31 mouse cellular contexts compared by ENCODE assay signal in genomic region chr1:181569447-181569846, GRCm38 (mm10). TPM values are rescaled to one million over a fixed set of nuclear protein-coding genes. Genes with fewer than 3 reads are reported as not detected.
A peak's percentile ranks its signal among the peaks of the same experiment; 100 is the strongest.
DNase-seq lines count a peak whose midpoint lies in the region; ATAC-seq lines count a peak whose summit lies in the region.
"Had no signal": no experiment of that assay in that cellular context is flagged by ENCODE, and none has a peak within 500 bp of the region (broad histone marks: within the 10 kb centered on the region; RNA-seq: fewer than 3 reads in every experiment).

No protein-coding gene starts in this region.

- 34% methylated on average over 9 of the region's 9 CpGs for WGBS in limb, embryonic 11.5 days
- 48% methylated on average over 9 of the region's 9 CpGs for WGBS in limb, embryonic 10.5 days
- 64% methylated on average over 9 of the region's 9 CpGs for WGBS in embryonic facial prominence, embryonic 10.5 days
- WGBS in hindbrain, embryonic 10.5 days, result 79% methylated on average over 9 of the region's 9 CpGs

- no peaks in the 10 kb centered on the region for H3K27me3 ChIP-seq in limb, embryonic 11.5 days (ENCODE audit: control insufficient read depth, insufficient read depth, low read length)
- no peaks in the 10 kb centered on the region for H3K27me3 ChIP-seq in limb, embryonic 10.5 days (ENCODE audit: low read depth, poor library complexity, severe bottlenecking)
- no peaks in the 10 kb centered on the region for H3K27me3 ChIP-seq in embryonic facial prominence, embryonic 10.5 days (replicated peaks; ENCODE audit: low read depth, poor library complexity, severe bottlenecking)
- 0 out of 2 replicates have a peak, but pooled peaks cover under 1% of the 10 kb centered on the region for H3K27me3 ChIP-seq in hindbrain, embryonic 10.5 days (ENCODE audit: insufficient read depth, poor library complexity, severe bottlenecking)
- H3K27me3 ChIP-seq: intestine, embryonic 15.5 days; midbrain, embryonic 12.5 days; neural tube, embryonic 12.5 days had no signal

- H3K27ac ChIP-seq in limb, embryonic 11.5 days (replicated peaks; ENCODE audit: low read depth, low read length), result no peak overlapping the region
- H3K27ac ChIP-seq in limb, embryonic 10.5 days, result no peak overlapping the region
- no peak overlapping the region for H3K27ac ChIP-seq in embryonic facial prominence, embryonic 10.5 days (replicated peaks)
- no peak overlapping the region for H3K27ac ChIP-seq in hindbrain, embryonic 10.5 days
- H3K27ac ChIP-seq: hindbrain, postnatal 0 days; intestine, embryonic 15.5 days; left cerebral cortex, adult 2 months; liver, embryonic 12.5 days; midbrain, embryonic 12.5 days; neural tube, embryonic 12.5 days; stomach, postnatal 0 days had no signal

- no peak for ATAC-seq in limb, embryonic 11.5 days (ENCODE audit: insufficient number of reproducible peaks, low FRiP score, low TSS enrichment, low read depth)
- ATAC-seq: forebrain, embryonic 14.5 days; hindbrain, postnatal 0 days; intestine, embryonic 15.5 days; liver, embryonic 12.5 days; liver, postnatal 0 days had no signal

- peak; percentile 68 for DNase-seq in heart, adult 11 months
- DNase-seq in heart, adult 8-10 months (ENCODE audit: low spot score), result no peak
- DNase-seq in limb, embryonic 11.5 days (ENCODE audit: low spot score), result peak; percentile 56
- DNase-seq in limb, embryonic 10.5 days (ENCODE audit: low spot score), result no peak
- DNase-seq in embryonic facial prominence, embryonic 10.5 days (ENCODE audit: low spot score), result peak; percentile 30
- DNase-seq in hindbrain, embryonic 10.5 days (ENCODE audit: low spot score), result no peak
- no peak for DNase-seq in B cell, adult 2 months
- DNase-seq: adrenal gland, adult 8-10 months; cerebellum, adult 2 months; cerebellum, postnatal 25 days; gastrocnemius, postnatal 25 days; heart, postnatal 14 days; kidney, postnatal 10 days; liver, postnatal 0 days; lung, postnatal 36 days; right cerebral cortex, adult 18-20 months; spleen, adult 18-20 months; thymus, postnatal 4 days had no signal

- H3K9ac ChIP-seq in limb, embryonic 11.5 days (ENCODE audit: low read length), result no peak overlapping the region
- H3K9ac ChIP-seq: intestine, embryonic 15.5 days; liver, embryonic 12.5 days; liver, postnatal 0 days; midbrain, embryonic 12.5 days; neural tube, embryonic 12.5 days had no signal

- H3K4me2 ChIP-seq in limb, embryonic 11.5 days (ENCODE audit: low read depth, severe bottlenecking), result no peak overlapping the region
- H3K4me2 ChIP-seq: intestine, embryonic 15.5 days; liver, embryonic 12.5 days; midbrain, embryonic 12.5 days; neural tube, embryonic 12.5 days had no signal

- 0 out of 2 replicates have a peak, but pooled peaks cover 3% of the 10 kb centered on the region for H3K4me1 ChIP-seq in limb, embryonic 11.5 days (ENCODE audit: control insufficient read depth, insufficient read depth, low read length)
- H3K4me1 ChIP-seq in limb, embryonic 10.5 days, result peaks cover 10% of the 10 kb centered on the region
- peaks cover 4% of the 10 kb centered on the region for H3K4me1 ChIP-seq in embryonic facial prominence, embryonic 10.5 days
- H3K4me1 ChIP-seq in hindbrain, embryonic 10.5 days (replicated peaks), result no peaks in the 10 kb centered on the region
- H3K4me1 ChIP-seq: intestine, embryonic 15.5 days; liver, embryonic 12.5 days; midbrain, embryonic 12.5 days; neural tube, embryonic 12.5 days had no signal

- no peak overlapping the region for H3K4me3 ChIP-seq in limb, embryonic 11.5 days (ENCODE audit: low read depth, low read length)
- no peak overlapping the region for H3K4me3 ChIP-seq in limb, embryonic 10.5 days
- H3K4me3 ChIP-seq in embryonic facial prominence, embryonic 10.5 days, result no peak overlapping the region
- H3K4me3 ChIP-seq in hindbrain, embryonic 10.5 days, result no peak overlapping the region
- H3K4me3 ChIP-seq: intestine, embryonic 15.5 days; left cerebral cortex, adult 2 months; liver, embryonic 12.5 days; midbrain, embryonic 12.5 days; myocyte; neural tube, embryonic 12.5 days had no signal

- no peaks in the 10 kb centered on the region for H3K36me3 ChIP-seq in limb, embryonic 11.5 days (ENCODE audit: control insufficient read depth, insufficient read depth, low read length)
- no peaks in the 10 kb centered on the region for H3K36me3 ChIP-seq in limb, embryonic 10.5 days
- no peaks in the 10 kb centered on the region for H3K36me3 ChIP-seq in embryonic facial prominence, embryonic 10.5 days (replicated peaks)
- no peaks in the 10 kb centered on the region for H3K36me3 ChIP-seq in hindbrain, embryonic 10.5 days
- H3K36me3 ChIP-seq: intestine, embryonic 15.5 days; liver, embryonic 12.5 days; midbrain, embryonic 12.5 days; neural tube, embryonic 12.5 days had no signal

- no peaks in the 10 kb centered on the region for H3K9me3 ChIP-seq in limb, embryonic 11.5 days (ENCODE audit: control insufficient read depth, low read length)
- no peaks in the 10 kb centered on the region for H3K9me3 ChIP-seq in limb, embryonic 10.5 days (replicated peaks)
- H3K9me3 ChIP-seq in embryonic facial prominence, embryonic 10.5 days, result no peaks in the 10 kb centered on the region
- H3K9me3 ChIP-seq in hindbrain, embryonic 10.5 days, result no peaks in the 10 kb centered on the region
- H3K9me3 ChIP-seq: intestine, embryonic 15.5 days; liver, embryonic 12.5 days; midbrain, embryonic 12.5 days; neural tube, embryonic 12.5 days had no signal

RNA-seq across cellular contexts. Expression of gene Dnah14, which starts 6.9 kb away (rescaled TPM):
- total RNA-seq in heart, adult 8-10 months (2022), result not detected
- polyA plus RNA-seq in limb, embryonic 11.5 days (2014; fragmentation: Nextera tagmentation; extraction: Ambion mirVana), result 1.8 and 1.9 TPM in 2 replicates
- 1.7 TPM in 2 replicates for polyA plus RNA-seq in limb, embryonic 10.5 days (2016; fragmentation: Nextera tagmentation; extraction: Ambion mirVana)
- polyA plus RNA-seq in embryonic facial prominence, embryonic 10.5 days (2016; fragmentation: Nextera tagmentation; extraction: Ambion mirVana), result 1.7 and 1.8 TPM in 2 replicates
- 1.0 and 1.1 TPM in 2 replicates for polyA plus RNA-seq in hindbrain, embryonic 10.5 days (2016; fragmentation: Nextera tagmentation; extraction: Ambion mirVana)
- total RNA-seq: adrenal gland, postnatal 4 days had no signal

RNA-seq across cellular contexts. Expression of gene Ccdc121, which starts 58.2 kb away (rescaled TPM):
- total RNA-seq in heart, adult 8-10 months (2022), result not detected
- 0.16 TPM in 1 of 2 replicates, not detected in the other for polyA plus RNA-seq in limb, embryonic 11.5 days (2014; fragmentation: Nextera tagmentation; extraction: Ambion mirVana)
- polyA plus RNA-seq in limb, embryonic 10.5 days (2016; fragmentation: Nextera tagmentation; extraction: Ambion mirVana), result not detected in 2 replicates
- 0.08 and 0.16 TPM in 2 replicates for polyA plus RNA-seq in embryonic facial prominence, embryonic 10.5 days (2016; fragmentation: Nextera tagmentation; extraction: Ambion mirVana)
- 0.10 and 0.11 TPM in 2 replicates for polyA plus RNA-seq in hindbrain, embryonic 10.5 days (2016; fragmentation: Nextera tagmentation; extraction: Ambion mirVana)
- total RNA-seq: adrenal gland, postnatal 4 days; gastrocnemius, adult 18-20 months; gastrocnemius, postnatal 25 days; heart, postnatal 14 days; megakaryocyte, adult 5-6 weeks had no signal
- polyA plus RNA-seq: hindbrain, embryonic 11.5 days; intestine, embryonic 15.5 days; liver, embryonic 12.5 days; liver, postnatal 0 days; myocyte; neural tube, embryonic 12.5 days; stomach, postnatal 0 days had no signal

Comparison
In these comparisons a context has a peak if more than half of its experiments do, and no peak if none do; other contexts are left out.
1. DNase-seq: peak in heart, adult 11 months (single experiment), limb, embryonic 11.5 days (single experiment) and embryonic facial prominence, embryonic 10.5 days (single experiment); none in heart, adult 8-10 months (single experiment), limb, embryonic 10.5 days (single experiment), hindbrain, embryonic 10.5 days (single experiment) and B cell, adult 2 months (0 of 2).